Mouse (Mus musculus) midbrain, embryonic 14.5 days (tissue): ENCODE results near the gene Atf7ip2. TPM values are rescaled to one million over a fixed set of nuclear protein-coding genes. Genes with fewer than 3 reads are reported as not detected.

ENCODE experiments used
- microRNA-seq: library from miRNA; unstranded; fragments of <30 nt; microRNA quantifications from one replicate; pipeline ENCODE4, GENCODE M21; 2016
- polyA plus RNA-seq: library from polyadenylated mRNA; unstranded; fragments of >200 nt; fragmentation: Nextera tagmentation; extraction: Ambion mirVana; gene quantifications from 2 replicates; pipeline ENCODE4 v1.2.1, GENCODE M21; 2014

The Atf7ip2 gene
- polyA plus RNA-seq, 1 experiment from 2014 or later = 0.11 TPM

Small RNA genes lying within 50 kb of the gene (microRNA-seq; reads per million reads assigned to microRNA genes)
- gene Gm22932 = not detected

Other genes with a start within 250 kb of the Atf7ip2 start
- gene Grin2a, start 197.2 kb upstream of the Atf7ip2 start, polyA plus RNA-seq = 2.4 and 3.0 TPM in 2 replicates
- gene Rpl39l, start 22.5 kb upstream of the Atf7ip2 start, polyA plus RNA-seq = 0.29 TPM in 1 of 2 replicates, not detected in the other
- 7.1 and 7.4 TPM in 2 replicates for gene Emp2, start 121.3 kb downstream of the Atf7ip2 start, polyA plus RNA-seq
- 7.2 and 11.4 TPM in 2 replicates for gene Tekt5, start 202.8 kb downstream of the Atf7ip2 start, polyA plus RNA-seq
- 47.3 and 49.0 TPM in 2 replicates for gene Nubp1, start 219.2 kb downstream of the Atf7ip2 start, polyA plus RNA-seq